Mouse (Mus musculus) ES-CJ7 (cell line): ENCODE measurements around the gene Methig1.
"Not testable (repeated sequence)": the region's sequence is repeated elsewhere in the genome, so short reads cannot be mapped to it uniquely, and the experiment has no call there.

ENCODE experiments used
- DNase-seq: peaks from one replicate; pipeline ENCODE4 v3.0.0; 2011; ENCODE audit warnings: low read depth, low spot score

Methig1 gene

GRCm38 (mm10) chr15:100337328-100337727 is 15.6 kb upstream of the Methig1 start:
- DNase-seq = not testable (repeated sequence)

- DNase-seq = peak; percentile 77
These were observed 15.1 kb upstream of the Methig1 start for GRCm38 (mm10) chr15:100337847-100338246.

DNA sequence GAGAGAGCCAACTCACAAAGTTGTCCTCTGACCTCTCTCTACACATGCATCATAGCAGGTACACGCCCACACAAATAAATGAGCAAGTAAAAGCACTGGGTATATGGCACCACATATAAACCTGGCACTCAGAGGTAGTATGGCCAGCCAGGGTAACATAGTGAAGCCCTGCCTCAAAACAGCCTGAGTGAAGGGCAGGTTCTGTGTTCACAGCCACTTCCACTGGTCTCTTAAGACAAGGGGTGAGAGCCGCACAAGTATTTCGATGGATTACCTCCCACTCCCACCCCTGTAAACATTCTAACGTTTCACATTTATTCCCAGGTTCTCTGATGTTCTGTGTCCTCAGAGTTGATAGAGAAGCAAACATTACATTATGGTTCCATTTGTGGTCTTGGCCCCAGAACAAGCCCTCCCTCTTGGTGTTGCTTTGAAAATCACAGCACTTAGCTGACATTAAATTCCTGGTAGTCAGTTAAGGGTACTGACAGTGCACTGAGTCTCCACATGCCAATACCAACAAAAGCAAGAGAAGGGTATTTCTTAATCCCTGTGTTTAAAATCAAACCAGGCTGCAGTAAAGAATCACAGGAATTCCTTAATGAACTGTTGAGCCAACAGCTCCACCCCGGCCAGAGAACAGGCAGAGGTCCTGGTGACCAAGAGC is 11.5 kb upstream of the Methig1 start:
- not testable (repeated sequence) for DNase-seq

DNA sequence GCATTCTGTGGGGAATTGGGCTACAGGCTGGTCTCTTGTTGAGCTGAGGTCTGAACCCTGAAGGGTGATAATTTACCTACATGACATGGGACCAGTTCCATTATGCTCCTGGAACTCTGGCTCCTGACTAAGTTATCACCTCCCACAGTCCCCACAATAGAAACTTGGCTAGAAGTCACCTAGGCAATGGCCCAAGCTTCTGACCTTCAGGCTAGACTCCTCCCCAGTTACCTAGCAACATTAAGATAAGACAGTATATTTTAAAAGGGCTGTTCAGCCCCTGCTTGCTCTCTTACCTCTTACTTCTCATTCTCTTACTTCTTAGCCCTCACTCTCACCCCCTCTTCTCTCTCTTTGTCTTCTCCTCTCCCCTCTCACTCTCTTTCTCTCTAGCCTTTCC is 7.5 kb upstream of the Methig1 start:
- no peak for DNase-seq

GRCm38 (mm10) chr15:100346761-100347160 is 6.2 kb upstream of the Methig1 start:
- DNase-seq = no peak

GRCm38 (mm10) chr15:100349496-100349895 is 3.5 kb upstream of the Methig1 start:
- DNase-seq = no peak

DNA sequence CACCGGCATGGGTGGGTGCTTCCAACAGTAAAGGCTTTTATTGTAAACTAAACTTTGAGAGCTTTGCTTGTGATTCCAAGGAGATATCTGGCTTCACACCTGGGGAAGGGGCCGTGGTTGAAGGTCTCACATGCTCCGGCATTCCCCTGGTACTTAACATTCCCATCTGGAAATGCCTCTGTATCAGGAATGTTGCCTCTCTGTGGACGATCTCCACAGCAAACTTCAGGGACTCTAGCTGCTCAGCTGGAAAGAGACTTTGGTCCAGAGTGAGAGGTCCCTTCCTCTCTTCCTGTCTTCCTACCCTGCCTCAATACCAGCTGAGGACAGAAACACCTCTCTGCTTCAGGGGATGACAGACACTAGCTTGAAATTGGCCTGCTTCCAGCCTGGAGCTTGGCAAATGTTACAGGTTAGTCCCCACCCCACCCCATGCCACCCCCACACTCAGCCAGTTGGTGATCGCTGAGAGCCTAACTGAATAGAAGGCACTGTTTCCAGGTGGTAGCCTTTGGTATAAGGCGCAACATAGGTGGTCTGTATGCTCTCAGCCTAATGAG is 1.4 kb upstream of the Methig1 start:
- DNase-seq = no peak

DNA sequence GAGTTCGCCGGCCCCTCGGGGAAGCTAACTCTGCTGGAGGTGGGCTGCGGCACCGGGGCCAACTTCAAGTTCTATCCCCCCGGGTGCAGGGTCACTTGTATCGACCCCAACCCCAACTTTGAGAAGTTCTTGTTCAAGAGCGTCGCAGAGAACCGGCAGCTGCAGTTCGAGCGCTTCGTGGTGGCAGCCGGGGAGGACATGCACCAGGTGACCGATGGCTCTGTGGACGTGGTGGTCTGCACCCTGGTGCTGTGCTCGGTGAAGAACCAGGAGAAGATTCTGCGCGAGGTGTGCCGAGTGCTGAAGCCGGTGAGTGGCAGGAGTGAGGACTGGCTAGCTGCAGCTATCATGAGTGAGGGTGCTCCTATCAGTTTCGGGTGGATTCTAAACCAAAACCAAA is 450 bp downstream of the Methig1 start:
- DNase-seq = not testable (repeated sequence)

GRCm38 (mm10) chr15:100355876-100356275 is 2.9 kb downstream of the Methig1 start:
- DNase-seq = no peak

- no peak for DNase-seq
These were observed 11.3 kb downstream of the Methig1 start, which contains the start of gene Higd1c for GRCm38 (mm10) chr15:100364242-100364641. Gene Higd1c, plus strand, starts transcription at chr15:100364542.

- DNase-seq = not testable (repeated sequence)
These were observed 13.0 kb downstream of the Methig1 start for GRCm38 (mm10) chr15:100365967-100366366.

DNA sequence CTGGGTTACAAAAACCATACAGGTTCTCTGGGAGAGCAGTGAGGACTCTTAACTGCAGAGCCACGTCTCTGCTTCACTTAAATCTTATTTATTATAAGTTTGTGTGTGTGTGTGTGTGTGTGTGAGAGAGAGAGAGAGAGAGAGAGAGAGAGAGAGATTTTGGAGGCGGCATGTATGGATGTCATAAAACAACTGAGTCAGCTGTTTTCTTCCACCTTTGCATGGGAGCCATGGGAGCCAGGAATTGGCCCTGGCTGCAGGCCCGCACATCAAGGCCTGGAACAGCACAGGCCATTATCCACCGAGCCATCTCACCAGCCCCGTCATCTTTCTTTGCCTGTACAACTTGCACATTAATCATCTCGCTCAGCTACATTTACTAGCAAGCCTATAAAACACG is 14.2 kb downstream of the Methig1 start:
- DNase-seq = no peak

GRCm38 (mm10) chr15:100375066-100375465 is 22.1 kb downstream of the Methig1 start:
- peak; percentile 71 for DNase-seq

GRCm38 (mm10) chr15:100377847-100378505 is 25.0 kb downstream of the Methig1 start:
- not testable (repeated sequence) for DNase-seq

- DNase-seq = no peak
These were observed 26.7 kb downstream of the Methig1 start for GRCm38 (mm10) chr15:100379658-100380057.

GRCm38 (mm10) chr15:100380104-100380503 is 27.2 kb downstream of the Methig1 start:
- no peak for DNase-seq

- no peak for DNase-seq
These were observed 32.8 kb downstream of the Methig1 start for GRCm38 (mm10) chr15:100385705-100386104.

DNA sequence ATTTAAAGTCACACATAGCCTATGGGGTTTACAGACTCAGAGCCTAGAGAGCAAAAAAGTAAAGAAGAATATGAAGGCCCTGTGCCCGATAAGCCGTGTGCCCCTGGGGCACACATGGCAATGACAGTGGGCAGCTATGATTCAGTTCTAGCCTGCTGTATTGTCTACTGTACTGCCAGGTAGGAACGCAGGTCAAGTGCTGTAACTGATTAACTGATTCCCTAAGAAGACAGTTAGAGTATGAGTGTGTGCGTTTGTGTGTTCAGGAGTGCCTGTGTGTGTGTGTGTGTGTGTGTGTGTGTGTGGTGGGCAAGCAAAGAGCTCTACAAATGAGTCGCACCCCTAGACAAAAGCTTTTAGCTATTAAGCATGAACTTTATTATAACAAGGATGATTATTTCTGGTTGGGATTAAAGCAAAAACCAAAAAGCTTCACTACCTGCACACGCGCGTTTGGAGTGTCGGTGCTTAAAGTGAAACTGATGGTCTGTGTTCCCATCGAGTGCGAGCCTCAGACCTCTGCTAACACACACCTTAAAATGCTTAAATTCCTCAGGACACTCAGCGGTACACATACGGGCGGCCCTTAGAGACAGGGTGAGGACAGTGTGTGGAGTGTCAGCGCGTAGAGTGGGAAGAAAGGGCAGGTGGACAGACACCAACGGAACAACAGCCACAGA is 34.7 kb downstream of the Methig1 start:
- DNase-seq = no peak

DNA sequence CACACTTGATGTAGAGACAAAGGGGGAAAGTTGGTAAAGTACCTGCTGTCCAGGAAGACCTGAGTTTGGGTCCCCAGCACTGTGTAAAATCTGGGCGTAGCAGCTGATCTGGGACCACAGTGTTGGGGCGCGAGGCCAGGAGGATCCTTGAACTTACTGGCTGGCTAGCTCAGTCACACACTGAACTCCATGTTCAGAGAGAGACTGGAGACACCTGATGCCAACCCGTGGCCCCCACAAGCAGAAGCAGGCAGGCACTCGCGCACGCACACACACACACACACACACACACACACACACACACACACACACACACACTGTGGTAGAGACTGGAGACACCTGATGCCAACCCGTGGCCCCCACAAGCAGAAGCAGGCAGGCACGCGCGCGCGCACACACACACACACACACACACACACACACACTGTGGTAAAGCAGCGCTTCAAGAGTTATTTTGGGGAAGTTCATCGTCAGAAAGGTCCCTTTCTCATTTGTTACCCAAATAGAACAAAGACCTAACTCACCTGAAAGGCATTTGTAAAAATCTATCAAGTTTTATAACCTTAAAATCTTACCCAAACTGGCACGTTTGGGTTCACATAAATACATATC is 35.4 kb downstream of the Methig1 start:
- no peak for DNase-seq

DNA sequence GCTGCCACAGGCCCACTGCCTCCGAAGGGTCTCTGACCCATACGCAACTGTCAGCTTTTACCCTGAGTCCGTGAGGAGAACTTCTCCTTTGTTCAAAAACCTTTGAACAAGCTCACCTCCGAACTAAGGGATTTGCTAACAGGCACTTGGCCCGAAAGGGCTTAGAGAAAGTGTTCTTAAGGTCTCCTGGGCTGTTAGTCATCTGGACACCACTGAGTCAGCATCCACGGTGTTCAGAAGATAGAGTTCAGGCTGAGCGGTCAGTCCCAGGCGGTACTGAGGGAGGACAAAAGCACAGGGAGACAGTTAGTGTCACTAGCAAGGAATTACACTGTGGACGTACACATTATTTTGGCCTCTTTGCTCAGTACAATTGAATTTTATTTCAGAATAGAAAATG is 35.9 kb downstream of the Methig1 start:
- DNase-seq = no peak

- DNase-seq = no peak
These were observed 38.1 kb downstream of the Methig1 start for GRCm38 (mm10) chr15:100391066-100391465.

DNA sequence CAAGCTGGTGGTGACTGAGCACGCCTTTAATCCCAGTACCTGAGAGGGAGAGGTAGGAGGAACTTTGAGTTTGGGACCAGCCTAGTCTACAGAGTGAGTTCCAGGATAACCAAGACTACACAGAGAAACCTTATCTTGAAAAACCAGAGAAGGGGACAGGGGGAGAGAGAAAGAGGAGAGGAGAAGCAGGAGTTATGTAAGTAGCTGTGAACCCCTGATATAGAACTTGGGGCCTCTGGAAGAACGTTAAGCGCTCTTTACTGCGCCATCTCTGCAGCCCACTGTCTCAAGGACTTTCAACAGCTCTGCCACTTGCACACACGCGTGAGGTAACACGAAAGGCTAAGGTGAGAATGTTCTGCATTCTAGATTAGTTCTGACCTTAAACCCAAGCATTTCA is 38.6 kb downstream of the Methig1 start:
- no peak for DNase-seq
